In the genomic region with DNA sequence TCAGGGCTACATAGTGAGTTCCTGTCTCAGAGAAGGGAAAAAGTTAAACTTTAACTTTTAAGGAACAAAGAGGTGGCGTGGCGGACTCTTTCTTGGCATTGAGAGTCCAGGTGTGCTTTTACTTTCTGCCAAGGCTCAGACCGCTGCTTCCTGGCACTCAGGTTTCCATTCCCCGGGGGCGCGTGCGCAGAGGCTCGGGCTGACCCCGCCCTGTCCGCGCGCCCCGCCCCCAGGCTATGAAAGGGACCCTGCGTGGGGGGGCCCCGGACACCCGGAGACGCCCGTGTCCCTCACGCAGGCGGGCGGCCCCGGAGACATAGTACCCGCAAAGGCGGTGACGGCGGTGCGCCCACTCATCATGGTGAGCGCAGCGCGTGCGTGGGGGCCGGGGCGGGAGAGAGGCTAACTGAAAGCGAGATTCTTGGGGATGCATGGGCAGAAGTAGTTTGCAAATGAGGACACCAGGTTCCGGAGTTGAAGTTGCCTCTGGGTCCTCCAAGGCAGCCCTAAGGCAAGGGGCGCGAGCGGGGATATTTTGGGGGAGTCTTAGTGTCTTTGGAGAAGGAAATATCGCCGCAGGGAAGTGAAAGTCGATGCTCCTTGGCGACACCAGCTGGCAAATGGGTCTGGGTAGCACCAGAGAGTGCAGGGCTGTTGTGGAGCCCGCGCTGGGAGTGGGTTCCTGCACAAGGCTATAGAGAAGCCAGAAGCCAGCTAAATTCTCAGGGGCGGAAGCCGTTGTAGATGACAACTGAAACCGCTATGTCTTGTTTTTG, we compare ENCODE assay signal across 8 mouse cellular contexts. TPM values are rescaled to one million over a fixed set of nuclear protein-coding genes. Genes with fewer than 3 reads are reported as not detected.
DNase-seq lines count a peak whose midpoint lies in the region; ATAC-seq lines count a peak whose summit lies in the region.

Gene Cnp, plus strand, starts transcription at position 197 of the 776 bp plus-strand sequence.

- ATAC-seq in inflammation-experienced regulatory T-cells, adult 6 months = peak; percentile 57
- ATAC-seq in megakaryocyte progenitor cell, adult 5-6 weeks (replicated peaks; ENCODE audit: poor library complexity) = peak; percentile 47

- peak; percentile 68 for DNase-seq in ZHBTc4 (ENCODE audit: low read depth, low spot score)
- peak; percentile 65 for DNase-seq in embryo, embryonic 10 days (ENCODE audit: low spot score)
- DNase-seq in gastrocnemius, postnatal 25 days = peak; percentile 77
- DNase-seq in left cerebral cortex, postnatal 10 days (ENCODE audit: extremely low spot score in 1 of 2, low spot score in 2 of 2) = peak; percentile 45 to 83
- peak; percentile 70 for DNase-seq in right cerebral cortex, postnatal 14 days
- peak; percentile 69 for DNase-seq in yolk sac, embryonic 10.5 days (ENCODE audit: low spot score)

- intact Hi-C loops in left cerebral cortex, postnatal 10 days (cut with DNase I) = loop anchor here (5.0 kb wide), 1 partner anchor 37 kb away; no protein-coding TSS in a partner anchor

RNA-seq across cellular contexts. Expression of gene Cnp, which starts in this region (rescaled TPM):
- 1 to 10 TPM; 8.6 to 9.6 TPM for total RNA-seq in gastrocnemius, postnatal 25 days (2021)
- polyA plus RNA-seq in inflammation-experienced regulatory T-cells, adult 6 months (2017; shearing (Covaris generic)) = 100 to 1,000 TPM; 159 to 192 (median 165) TPM
- total RNA-seq in left cerebral cortex, postnatal 10 days (2021) = 100 to 1,000 TPM in 1 of 2 experiments, 10 to 100 TPM in 1; 73.3 to 104 TPM
- 6.9 and 8.2 TPM in 2 replicates for total RNA-seq in megakaryocyte progenitor cell, adult 5-6 weeks (2015)
- 16.2 and 21.7 TPM in 2 replicates for total RNA-seq in megakaryocyte progenitor cell, adult 5-6 weeks (2017)

Comparison
In these comparisons a context has a peak if more than half of its experiments do, and no peak if none do; other contexts are left out.
1. Peak in every context shown above with its lines: DNase-seq and ATAC-seq.